Mouse (Mus musculus) myocyte (in vitro differentiated cells): Measurements from ENCODE around the gene Crlf2.

ENCODE experiments used
- MAX ChIP-seq: IDR thresholded peaks from one replicate; pipeline ENCODE4 v1.6.1; 2011; ENCODE audit warnings: low read depth, mild to moderate bottlenecking, control low read depth
- POLR2A ChIP-seq: IDR thresholded peaks from one replicate; pipeline ENCODE4 v1.6.1; 2011; ENCODE audit warnings: low read depth, mild to moderate bottlenecking, control low read depth, moderate library complexity; ENCODE audit not compliant: insufficient read length
- POLR2AphosphoS2 ChIP-seq: IDR thresholded peaks from one replicate; pipeline ENCODE4 v1.6.1; 2011; ENCODE audit warnings: low read depth, control low read depth; ENCODE audit not compliant: insufficient read length
- TCF12 ChIP-seq: IDR thresholded peaks from one replicate; pipeline ENCODE4 v1.6.1; 2011; ENCODE audit warnings: mild to moderate bottlenecking, control low read depth; ENCODE audit not compliant: poor library complexity, insufficient read depth, severe bottlenecking
- USF1 ChIP-seq: IDR thresholded peaks from one replicate; pipeline ENCODE4 v1.6.1; 2011; ENCODE audit warnings: low read depth, mild to moderate bottlenecking, control low read depth, moderate library complexity

DNA sequence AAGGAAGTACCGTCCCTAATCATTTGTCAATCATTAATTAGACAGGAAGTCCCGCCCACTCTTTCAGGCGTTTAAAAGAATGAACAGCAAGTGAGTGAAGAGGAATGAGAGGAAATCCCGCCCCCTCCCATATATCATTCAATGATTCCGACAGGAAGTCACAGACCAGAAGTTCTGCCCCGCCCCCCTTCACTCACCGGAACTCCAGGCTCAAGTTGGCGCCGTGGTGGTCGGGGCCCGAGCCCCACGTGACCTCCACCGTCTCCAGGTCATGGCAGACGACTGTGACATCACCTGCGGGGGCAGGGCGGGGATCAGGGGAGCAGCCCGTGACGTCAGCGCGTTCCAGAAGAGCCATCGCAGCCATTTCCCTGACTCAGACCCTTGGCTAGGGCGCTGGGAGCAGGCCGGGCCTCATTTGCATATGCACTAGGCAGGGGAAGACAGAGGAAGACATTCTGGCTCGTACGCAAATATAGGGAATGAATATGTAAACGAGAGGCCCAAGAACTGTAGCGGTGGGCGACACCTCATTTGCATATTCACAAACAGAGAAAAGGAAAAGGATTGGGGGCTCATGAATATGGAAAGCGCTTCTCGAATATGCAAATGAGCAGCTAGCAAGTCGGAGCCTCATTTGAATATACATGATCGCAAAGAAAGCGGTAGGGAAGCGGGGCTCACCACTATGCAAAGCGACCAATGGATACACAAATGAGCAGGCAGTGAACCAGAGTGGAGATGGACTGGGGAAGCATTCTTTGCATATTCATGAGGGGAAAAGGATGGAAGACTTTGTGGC, 1.3 kb downstream of the Crlf2 start:
- TF ChIP-seq POLR2A = no peak
- TF ChIP-seq POLR2AphosphoS2 = no peak
- no peak for TF ChIP-seq MAX
- TF ChIP-seq TCF12 = no peak
- peak; percentile 86 for TF ChIP-seq USF1
